23 mouse cellular contexts compared by ENCODE assay signal in genomic region chr15:79801646-79802045, GRCm38 (mm10). TPM values are rescaled to one million over a fixed set of nuclear protein-coding genes. Genes with fewer than 3 reads are reported as not detected.
"Had no signal": no experiment of that assay in that cellular context is flagged by ENCODE, and none has a peak within 500 bp of the region (broad histone marks: within the 10 kb centered on the region; RNA-seq: fewer than 3 reads in every experiment).

No protein-coding gene starts in this region.

- H3K9ac ChIP-seq: liver, embryonic 13.5 days; neural tube, embryonic 12.5 days; stomach, embryonic 15.5 days had no signal

- H3K4me3 ChIP-seq: liver, embryonic 13.5 days; neural tube, embryonic 12.5 days; stomach, embryonic 15.5 days had no signal

- H3K36me3 ChIP-seq: liver, embryonic 13.5 days; neural tube, embryonic 12.5 days; stomach, embryonic 15.5 days had no signal

- H3K27ac ChIP-seq: kidney, postnatal 0 days; liver, embryonic 13.5 days; neural tube, embryonic 12.5 days; stomach, embryonic 15.5 days had no signal

- DNase-seq: kidney, adult 2 months; kidney, postnatal 25 days; liver, embryonic 13.5 days; lung, adult 2 months; lung, postnatal 14 days; lung, postnatal 4 days; midbrain, embryonic 14.5 days; retina, postnatal 1 day; right cerebral cortex, postnatal 25 days; spleen, adult 18-20 months; thymus, postnatal 25 days had no signal

- H3K4me2 ChIP-seq: liver, embryonic 13.5 days; midbrain, embryonic 11.5 days; neural tube, embryonic 12.5 days had no signal

- H3K9me3 ChIP-seq: liver, embryonic 13.5 days; neural tube, embryonic 12.5 days; stomach, embryonic 15.5 days had no signal

RNA-seq across cellular contexts. Expression of gene Nptxr, which starts 2.9 kb away (rescaled TPM):
- total RNA-seq: megakaryocyte-erythroid progenitor cell, adult 5-6 weeks had no signal

RNA-seq across cellular contexts. Expression of gene Npcd, which starts 32.4 kb away (rescaled TPM):
- total RNA-seq: liver, adult 2 months; megakaryocyte progenitor cell, adult 5-6 weeks; megakaryocyte-erythroid progenitor cell, adult 5-6 weeks; neutrophil, adult 5-6 weeks had no signal
- polyA plus RNA-seq: kidney, adult 2 months; large intestine, adult 2 months; limb, embryonic 11.5 days; liver, adult 2 months; liver, embryonic 13.5 days; liver, embryonic 16.5 days; midbrain, embryonic 11.5 days; midbrain, embryonic 14.5 days; stomach, embryonic 15.5 days; thymus, postnatal 0 days had no signal
